Mouse (Mus musculus): ENCODE data around the gene Col6a6.
"Not testable (repeated sequence)": the region's sequence is repeated elsewhere in the genome, so short reads cannot be mapped to it uniquely, and the experiment has no call there.

The Col6a6 gene

GRCm38 (mm10) chr9:105672032-105672431, 155.9 kb downstream of the Col6a6 start:
- DNase-seq (ENCODE audit: low read depth, low spot score): no peak

GRCm38 (mm10) chr9:105670916-105671315, 157.0 kb downstream of the Col6a6 start:
- DNase-seq (ENCODE audit: low read depth, low spot score): no peak

DNA sequence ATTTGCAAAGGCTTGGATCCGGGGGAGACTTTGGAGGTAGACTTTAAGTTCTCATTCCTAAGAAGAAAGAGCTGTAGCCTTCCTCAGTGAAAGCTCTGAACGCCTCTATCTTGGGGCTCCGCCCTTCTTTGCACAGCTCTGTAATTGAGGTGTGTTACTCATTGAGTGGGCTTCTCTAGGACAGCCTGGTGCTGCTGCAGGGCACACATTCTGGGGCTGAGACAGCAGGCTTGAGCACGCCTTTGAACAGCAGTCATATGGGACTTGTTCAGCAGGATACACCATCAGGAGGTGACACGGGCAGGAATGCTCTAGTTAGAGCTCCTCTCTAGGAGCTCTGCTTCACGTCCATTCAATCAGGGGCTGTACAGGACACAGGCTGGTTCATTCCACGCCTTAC, 162.7 kb downstream of the Col6a6 start:
- no peak for DNase-seq (ENCODE audit: low read depth, low spot score)

DNA sequence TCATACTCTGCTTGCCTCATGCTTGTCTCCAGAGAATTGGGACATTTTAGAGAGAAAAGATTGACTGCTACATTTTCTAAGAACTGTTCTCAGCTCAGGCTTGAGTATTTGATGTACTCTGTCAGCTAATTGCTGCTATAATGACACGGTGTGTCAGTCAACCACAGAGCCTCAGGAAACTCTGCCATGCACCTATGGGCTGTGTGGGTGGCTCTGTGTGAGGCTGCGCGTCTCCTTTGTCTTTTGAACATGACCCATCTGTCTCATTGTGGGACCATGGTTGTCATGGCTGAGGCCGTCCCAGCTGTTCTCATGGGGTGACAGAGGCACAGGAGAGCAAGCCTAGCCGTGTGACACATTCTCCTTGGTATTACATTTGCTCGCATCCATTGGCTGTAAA, 168.1 kb downstream of the Col6a6 start:
- no peak for DNase-seq (ENCODE audit: low read depth, low spot score)

GRCm38 (mm10) chr9:105658216-105658615, 169.7 kb downstream of the Col6a6 start:
- no peak for DNase-seq (ENCODE audit: low read depth, low spot score)

DNA sequence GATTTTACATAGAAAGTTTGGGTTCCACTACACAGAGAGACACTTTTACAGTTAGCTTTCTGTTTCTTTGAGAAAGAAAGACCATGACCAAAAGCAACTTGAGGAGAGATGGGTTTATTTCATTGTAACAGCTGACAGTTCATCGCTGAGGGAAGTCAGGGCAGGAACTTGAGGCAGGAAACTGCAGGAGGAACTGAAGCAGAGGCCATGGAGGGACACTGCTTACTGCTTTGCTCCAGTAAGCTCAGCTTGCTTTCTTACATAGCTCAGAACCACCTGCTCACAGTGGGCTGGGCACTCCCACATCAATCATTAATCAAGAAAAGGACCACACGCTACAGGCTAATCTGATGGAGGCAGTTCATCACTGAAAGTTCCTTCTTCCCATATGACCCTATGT, 171.8 kb downstream of the Col6a6 start:
- DNase-seq (ENCODE audit: low read depth, low spot score): no peak

DNA sequence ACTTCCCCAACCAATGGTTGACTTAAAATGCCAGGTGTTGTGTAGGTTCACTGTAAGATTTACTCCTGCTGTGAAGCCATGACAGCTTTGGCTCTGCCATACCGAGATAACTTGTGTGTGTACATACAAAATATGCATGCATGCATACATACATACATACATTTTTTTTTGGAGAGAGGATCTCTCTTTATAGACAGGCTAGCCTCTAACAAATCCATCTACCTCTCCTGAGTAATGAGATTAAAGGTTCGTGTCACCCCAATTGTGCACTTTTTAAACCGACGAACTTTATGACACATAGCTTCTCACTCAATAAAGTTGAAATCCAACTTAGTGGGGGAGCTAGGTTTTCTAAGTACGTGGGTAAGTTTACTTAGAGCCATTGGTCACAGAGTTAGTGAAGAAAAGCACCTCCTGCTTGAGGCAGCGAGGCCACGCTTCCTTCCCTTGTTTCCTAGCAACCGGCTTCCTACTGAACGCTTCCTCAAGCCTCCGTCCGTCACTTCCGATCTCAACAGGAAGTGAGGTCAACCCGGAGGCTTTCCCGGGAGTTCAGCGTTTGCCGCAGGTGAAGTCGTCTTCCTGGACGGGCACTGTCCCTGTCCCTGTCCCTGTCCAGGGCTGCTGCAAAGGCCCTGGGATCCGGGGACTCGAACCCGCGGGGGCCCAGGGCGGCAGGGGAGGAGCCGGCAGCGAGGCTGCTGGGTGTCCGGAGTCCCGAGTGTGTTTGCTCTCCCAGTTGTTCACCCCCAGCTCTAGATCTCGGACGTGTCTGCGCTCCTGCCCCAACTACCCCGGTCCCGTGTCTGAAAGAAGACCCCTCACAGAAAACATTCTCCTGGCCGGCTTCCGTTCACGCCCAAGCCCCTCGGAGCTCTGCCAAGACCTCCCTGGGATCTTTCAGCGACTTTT, 185.2 kb downstream of the Col6a6 start, which contains the start of gene Pik3r4:
Gene Pik3r4, plus strand, starts transcription at position 519 of the 912 bp plus-strand sequence.
- peak; percentile 89 for DNase-seq (ENCODE audit: low read depth, low spot score)

GRCm38 (mm10) chr9:105641377-105641776, 186.6 kb downstream of the Col6a6 start:
- not testable (repeated sequence) for DNase-seq (ENCODE audit: low read depth, low spot score)
